Mouse (Mus musculus): ENCODE measurements around the gene Lins1. TPM values are rescaled to one million over a fixed set of nuclear protein-coding genes. Genes with fewer than 3 reads are reported as not detected.

Gene Lins1
- polyA plus RNA-seq, 1 experiment from 2014 or later = 20.6 TPM

DNA sequence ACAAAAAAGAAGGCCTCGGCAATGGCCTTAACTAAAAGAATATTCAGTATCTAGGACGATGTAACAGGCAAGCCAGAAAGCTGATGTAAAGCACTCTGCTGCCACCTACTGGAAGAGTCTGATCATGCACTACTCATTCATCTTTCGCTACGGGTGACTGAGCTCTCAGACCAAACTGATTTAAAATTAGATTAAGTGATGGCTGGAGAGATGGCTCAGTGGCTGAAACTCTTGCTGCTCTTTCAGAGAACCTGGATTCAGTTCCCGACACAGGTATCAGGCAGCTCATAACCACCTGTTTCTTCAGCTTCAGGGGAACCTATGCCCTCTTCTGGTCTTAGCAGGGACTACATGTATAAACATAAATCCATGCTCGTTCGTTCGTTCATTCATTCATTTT, 28.1 kb upstream of the Lins1 start:
- H3K4me3 ChIP-seq (ENCODE audit: low read depth, low read length) = no peak overlapping the region
- WGBS = 11% methylated on average over 8 of the region's 8 CpGs
- H3K4me2 ChIP-seq (ENCODE audit: low read length) = peak overlapping the region; percentile 29; the same call in 1 of the 2 replicates

DNA sequence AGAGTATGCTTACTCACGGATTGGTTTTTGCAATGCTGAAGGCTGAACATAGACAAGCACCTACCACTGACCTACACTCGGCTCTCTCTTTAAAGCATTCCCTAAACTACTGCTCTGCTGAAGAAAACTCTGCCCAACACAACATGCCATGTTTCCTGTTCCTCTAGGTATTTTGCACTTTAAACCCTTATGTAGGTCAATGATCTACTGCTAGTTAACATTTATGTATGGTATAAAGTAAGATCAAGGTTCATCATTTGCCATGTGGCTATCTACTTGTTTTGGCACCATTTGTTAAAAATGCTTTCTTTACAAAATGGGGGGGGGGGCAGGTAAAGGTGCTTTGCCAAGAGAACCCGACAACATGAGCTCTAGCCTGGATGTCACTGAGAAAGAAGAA, 26.1 kb upstream of the Lins1 start:
- H3K36me3 ChIP-seq (ENCODE audit: control insufficient read depth, insufficient read depth, low read length) = peaks cover 5% of the 10 kb centered on the region; the same call in 1 of the 2 replicates

More for the DNA sequence above, 28.1 kb upstream of the Lins1 start:
- no peak overlapping the region for H3K27ac ChIP-seq (ENCODE audit: low read length)
- no peak overlapping the region for H3K9ac ChIP-seq (ENCODE audit: low read depth, low read length)
- no peaks in the 10 kb centered on the region for H3K27me3 ChIP-seq (ENCODE audit: control insufficient read depth, insufficient read depth, low read depth, low read length)
- H3K9me3 ChIP-seq (replicated peaks; ENCODE audit: control insufficient read depth, low read length, poor library complexity, severe bottlenecking) = no peaks in the 10 kb centered on the region
- peak; percentile 72 for ATAC-seq
- H3K36me3 ChIP-seq (ENCODE audit: control insufficient read depth, insufficient read depth, low read length) = peaks cover 5% of the 10 kb centered on the region; the same call in 1 of the 2 replicates
- H3K4me1 ChIP-seq (ENCODE audit: control insufficient read depth, insufficient read depth, low read length) = no peaks in the 10 kb centered on the region

DNA sequence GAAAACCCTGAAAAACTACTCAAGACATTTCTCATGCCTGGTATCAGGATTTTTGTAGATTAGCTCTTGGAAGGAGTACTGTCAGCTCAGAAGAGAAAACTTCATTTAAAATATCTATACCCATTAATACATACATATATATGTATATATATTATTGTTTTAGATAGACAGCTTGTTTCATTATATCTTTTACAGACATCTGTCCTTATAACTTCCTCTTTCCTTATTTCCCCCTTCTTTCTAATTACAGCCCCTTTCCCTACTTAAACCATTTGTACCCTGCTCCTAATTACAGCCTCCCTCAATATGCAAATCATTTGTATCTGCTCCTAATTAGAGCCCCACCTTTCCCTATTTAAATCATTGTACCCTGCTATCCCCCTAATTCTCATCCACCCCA, 22.6 kb upstream of the Lins1 start:
- Histone ChIP-seq H3K4me1 (ENCODE audit: control insufficient read depth, insufficient read depth, low read length) (no peaks in the 10 kb centered on the region), H3K36me3 (ENCODE audit: control insufficient read depth, insufficient read depth, low read length) (peaks cover 19% of the 10 kb centered on the region), H3K27me3 (ENCODE audit: control insufficient read depth, insufficient read depth, low read depth, low read length) (no peaks in the 10 kb centered on the region), H3K9me3 (replicated peaks; ENCODE audit: control insufficient read depth, low read length, poor library complexity, severe bottlenecking) (peaks cover 4% of the 10 kb centered on the region; the same call in 1 of the 2 replicates), H3K9ac (ENCODE audit: low read depth, low read length) (no peak overlapping the region), H3K4me3 (ENCODE audit: low read depth, low read length) (no peak overlapping the region), H3K4me2 (ENCODE audit: low read length) (no peak overlapping the region), H3K27ac (ENCODE audit: low read length) (no peak overlapping the region)
- no peak for ATAC-seq

More for the DNA sequence above, 26.1 kb upstream of the Lins1 start:
- WGBS = 93% methylated on average over 3 of the region's 3 CpGs
- no peak overlapping the region for H3K4me2 ChIP-seq (ENCODE audit: low read length)
- H3K9ac ChIP-seq (ENCODE audit: low read depth, low read length) = no peak overlapping the region
- H3K27ac ChIP-seq (ENCODE audit: low read length) = no peak overlapping the region
- ATAC-seq = no peak
- no peaks in the 10 kb centered on the region for H3K27me3 ChIP-seq (ENCODE audit: control insufficient read depth, insufficient read depth, low read depth, low read length)
- no peak overlapping the region for H3K4me3 ChIP-seq (ENCODE audit: low read depth, low read length)
- H3K9me3 ChIP-seq (replicated peaks; ENCODE audit: control insufficient read depth, low read length, poor library complexity, severe bottlenecking) = peaks cover 3% of the 10 kb centered on the region; the same call in 1 of the 2 replicates
- H3K4me1 ChIP-seq (ENCODE audit: control insufficient read depth, insufficient read depth, low read length) = no peaks in the 10 kb centered on the region

DNA sequence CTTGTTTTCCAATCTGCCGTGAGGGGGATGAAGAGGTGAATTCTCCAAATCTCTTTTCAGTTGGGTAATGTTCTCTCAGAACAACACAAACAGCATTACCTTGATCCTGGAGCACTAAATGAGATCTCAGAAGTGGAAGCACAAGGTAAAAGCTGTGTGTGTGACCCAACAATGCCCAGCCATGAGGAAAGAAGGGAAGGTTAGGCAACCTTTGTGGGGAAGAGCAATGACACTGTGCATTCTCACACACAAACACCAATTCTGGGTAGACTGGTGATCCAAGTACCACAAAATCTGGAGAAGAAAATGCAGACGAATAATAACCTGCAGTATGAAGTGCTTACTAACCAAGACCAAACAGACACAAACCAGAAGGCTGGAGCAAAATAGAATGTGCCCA, 13.9 kb upstream of the Lins1 start:
- Histone ChIP-seq H3K9me3 (replicated peaks; ENCODE audit: control insufficient read depth, low read length, poor library complexity, severe bottlenecking) (no peaks in the 10 kb centered on the region), H3K36me3 (ENCODE audit: control insufficient read depth, insufficient read depth, low read length) (peaks cover 50% of the 10 kb centered on the region), H3K27ac (ENCODE audit: low read length) (no peak overlapping the region), H3K4me2 (ENCODE audit: low read length) (no peak overlapping the region), H3K4me3 (ENCODE audit: low read depth, low read length) (no peak overlapping the region), H3K27me3 (ENCODE audit: control insufficient read depth, insufficient read depth, low read depth, low read length) (no peaks in the 10 kb centered on the region), H3K9ac (ENCODE audit: low read depth, low read length) (no peak overlapping the region), H3K4me1 (ENCODE audit: control insufficient read depth, insufficient read depth, low read length) (no peaks in the 10 kb centered on the region)
- WGBS = 98% methylated on average over 2 of the region's 2 CpGs
- ATAC-seq = no peak

DNA sequence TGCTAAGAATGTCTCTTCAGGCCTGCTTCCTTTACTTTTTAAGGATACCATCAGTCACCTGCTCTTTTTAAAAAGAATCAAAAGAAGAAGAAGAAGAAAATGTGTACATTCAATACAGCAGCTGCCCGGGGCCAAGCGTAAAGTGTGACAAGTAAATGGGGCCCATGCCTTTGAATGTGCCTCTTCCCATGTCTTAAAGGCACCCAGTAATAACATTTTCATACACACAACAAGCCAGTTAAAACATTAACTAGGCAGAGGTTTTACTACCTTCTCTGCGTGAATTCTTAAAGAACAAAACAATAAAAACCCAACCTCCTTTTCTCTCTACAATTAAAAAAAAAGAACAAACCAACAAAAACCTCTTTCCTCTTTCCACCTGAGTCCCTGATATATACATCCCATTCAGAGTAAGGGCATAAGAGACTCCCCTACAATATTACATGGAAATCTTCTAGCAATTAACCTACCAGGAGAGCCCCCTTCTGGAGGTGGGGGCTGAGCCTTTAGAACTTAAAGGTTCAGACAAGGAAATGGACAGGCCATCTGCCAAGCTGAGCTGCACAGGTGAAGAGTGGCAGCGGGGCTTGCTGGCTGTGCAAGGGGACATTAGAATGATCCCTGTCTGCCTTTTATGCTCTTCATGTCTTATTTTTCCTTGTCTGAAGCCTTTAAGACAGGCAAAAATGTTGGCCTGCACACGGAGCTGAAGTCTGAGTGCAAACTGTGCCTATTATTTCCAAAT, 7.4 kb upstream of the Lins1 start:
- 96% methylated on average over 5 of the region's 5 CpGs for WGBS

DNA sequence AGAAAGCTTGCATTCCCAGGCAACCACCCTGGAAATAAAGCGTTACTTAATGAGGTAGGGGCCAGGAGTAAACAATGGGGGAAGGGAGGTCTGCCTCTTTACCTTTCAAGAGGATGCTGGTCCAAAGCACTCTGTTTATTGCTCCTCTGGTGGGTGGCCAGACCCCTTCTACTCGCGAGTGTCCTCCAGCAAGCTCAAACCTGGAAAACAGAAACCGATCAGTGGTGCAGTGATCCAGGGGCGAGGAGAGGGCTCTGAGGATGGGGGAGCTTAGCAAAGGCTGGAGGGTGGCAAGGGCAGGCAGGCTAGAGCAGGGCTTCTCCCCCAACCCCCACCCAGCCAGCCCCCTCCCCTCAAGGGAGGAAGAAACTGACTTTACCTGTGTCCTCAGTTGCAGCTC, 968 bp upstream of the Lins1 start:
- Histone ChIP-seq H3K36me3 (ENCODE audit: control insufficient read depth, insufficient read depth, low read length) (no peaks in the 10 kb centered on the region), H3K4me2 (ENCODE audit: low read length) (peak overlapping the region; percentile 98), H3K9me3 (replicated peaks; ENCODE audit: control insufficient read depth, low read length, poor library complexity, severe bottlenecking) (no peaks in the 10 kb centered on the region), H3K9ac (ENCODE audit: low read depth, low read length) (peak overlapping the region; percentile 74), H3K4me1 (ENCODE audit: control insufficient read depth, insufficient read depth, low read length) (peaks cover 19% of the 10 kb centered on the region), H3K27me3 (ENCODE audit: control insufficient read depth, insufficient read depth, low read depth, low read length) (no peaks in the 10 kb centered on the region), H3K27ac (ENCODE audit: low read length) (no peak overlapping the region; the same call in 1 of the 2 replicates), H3K4me3 (ENCODE audit: low read depth, low read length) (peak overlapping the region; percentile 57)
- no peak; the same call in 1 of the 2 replicates for ATAC-seq
- 0% methylated on average over 5 of the region's 5 CpGs for WGBS

More for the DNA sequence above, 7.4 kb upstream of the Lins1 start:
- Histone ChIP-seq H3K27me3 (ENCODE audit: control insufficient read depth, insufficient read depth, low read depth, low read length) (no peaks in the 10 kb centered on the region), H3K27ac (ENCODE audit: low read length) (no peak overlapping the region), H3K9ac (ENCODE audit: low read depth, low read length) (no peak overlapping the region), H3K4me2 (ENCODE audit: low read length) (no peak overlapping the region), H3K4me1 (ENCODE audit: control insufficient read depth, insufficient read depth, low read length) (no peaks in the 10 kb centered on the region), H3K4me3 (ENCODE audit: low read depth, low read length) (no peak overlapping the region), H3K9me3 (replicated peaks; ENCODE audit: control insufficient read depth, low read length, poor library complexity, severe bottlenecking) (no peaks in the 10 kb centered on the region), H3K36me3 (ENCODE audit: control insufficient read depth, insufficient read depth, low read length) (peaks cover 15% of the 10 kb centered on the region; the same call in 1 of the 2 replicates)
- no peak for ATAC-seq

DNA sequence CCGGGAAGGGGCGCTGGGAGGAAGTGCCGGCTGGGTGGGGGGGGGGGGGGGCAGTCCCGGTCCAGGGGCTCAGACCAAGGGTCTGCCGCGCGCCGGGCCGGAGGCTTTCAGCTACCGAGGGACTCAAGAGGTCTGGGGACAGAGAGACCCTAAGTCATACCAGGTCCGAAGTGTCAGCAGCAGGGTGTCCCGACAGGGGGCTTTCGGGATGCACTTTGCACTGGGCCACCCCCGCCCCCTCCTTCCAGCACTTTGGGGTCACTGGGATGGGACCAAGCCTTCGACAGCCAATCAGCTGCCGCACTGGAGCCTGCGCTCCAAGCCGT, 432 bp upstream of the Lins1 start, which contains the start of gene Asb7:
Asb7 (minus strand) TSS at position 303 of the 326 bp plus-strand sequence.
- Histone ChIP-seq H3K4me1 (ENCODE audit: control insufficient read depth, insufficient read depth, low read length) (peaks cover 19% of the 10 kb centered on the region), H3K9me3 (replicated peaks; ENCODE audit: control insufficient read depth, low read length, poor library complexity, severe bottlenecking) (no peaks in the 10 kb centered on the region), H3K27me3 (ENCODE audit: control insufficient read depth, insufficient read depth, low read depth, low read length) (no peaks in the 10 kb centered on the region), H3K27ac (ENCODE audit: low read length) (peak within 1 kb of the TSS; percentile 97), H3K4me2 (ENCODE audit: low read length) (peak within 1 kb of the TSS; percentile 98), H3K9ac (ENCODE audit: low read depth, low read length) (peak within 1 kb of the TSS; percentile 92), H3K4me3 (ENCODE audit: low read depth, low read length) (peak within 1 kb of the TSS; percentile 79), H3K36me3 (ENCODE audit: control insufficient read depth, insufficient read depth, low read length) (no peaks in the 10 kb centered on the region)
- 0% methylated on average over 10 of the region's 18 CpGs for WGBS
- ATAC-seq = no peak

DNA sequence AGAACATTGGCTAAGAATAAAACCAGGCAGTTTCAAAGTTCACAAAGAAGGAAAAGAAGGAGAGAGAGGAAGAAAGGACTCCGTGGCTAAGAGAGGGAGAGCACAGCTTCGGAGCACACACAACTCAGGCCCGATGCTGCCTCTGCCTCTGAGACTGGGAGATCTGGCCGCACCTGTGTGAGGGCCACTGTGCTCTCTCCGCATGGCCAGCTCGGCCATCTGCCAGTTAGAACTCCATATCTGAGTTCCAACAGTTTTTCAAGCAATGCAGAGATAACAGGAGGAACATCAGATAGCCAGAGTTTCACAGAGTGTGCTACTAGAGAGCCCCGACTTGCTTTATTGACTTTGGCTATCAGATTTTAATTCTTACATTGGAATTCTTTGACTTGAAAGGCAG, 4.8 kb downstream of the Lins1 start:
- H3K4me1 ChIP-seq (ENCODE audit: control insufficient read depth, insufficient read depth, low read length) = peaks cover 9% of the 10 kb centered on the region
- H3K36me3 ChIP-seq (ENCODE audit: control insufficient read depth, insufficient read depth, low read length) = 0 out of 2 replicates have a peak, but pooled peaks cover 6% of the 10 kb centered on the region
- no peak overlapping the region for H3K4me2 ChIP-seq (ENCODE audit: low read length)
- no peak overlapping the region for H3K27ac ChIP-seq (ENCODE audit: low read length)
- no peak overlapping the region for H3K4me3 ChIP-seq (ENCODE audit: low read depth, low read length)
- ATAC-seq = no peak
- no peaks in the 10 kb centered on the region for H3K9me3 ChIP-seq (replicated peaks; ENCODE audit: control insufficient read depth, low read length, poor library complexity, severe bottlenecking)
- no peak overlapping the region for H3K9ac ChIP-seq (ENCODE audit: low read depth, low read length)
- 75% methylated on average over 7 of the region's 7 CpGs for WGBS
- H3K27me3 ChIP-seq (ENCODE audit: control insufficient read depth, insufficient read depth, low read depth, low read length) = no peaks in the 10 kb centered on the region

DNA sequence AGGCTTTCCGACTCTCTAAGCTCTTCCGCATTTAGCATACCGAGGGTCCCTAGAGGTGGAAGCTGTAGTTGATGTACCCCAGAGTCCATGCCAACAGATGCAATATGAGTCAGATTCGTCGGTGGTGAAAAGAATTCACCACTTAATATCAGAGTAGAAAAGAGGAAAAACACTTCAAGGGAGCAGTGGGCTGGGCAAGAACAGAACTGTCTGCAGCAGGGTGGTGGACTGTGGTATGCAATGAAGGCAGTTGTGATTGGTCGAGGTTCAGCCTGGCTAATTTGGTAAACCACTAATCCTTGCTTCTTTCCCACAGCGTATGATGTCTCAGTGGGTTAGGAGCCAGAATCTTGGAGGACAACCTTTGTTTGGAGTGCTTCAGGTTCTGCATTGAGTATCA, 13.0 kb downstream of the Lins1 start:
- Histone ChIP-seq H3K4me1 (ENCODE audit: control insufficient read depth, insufficient read depth, low read length) (no peaks in the 10 kb centered on the region), H3K36me3 (ENCODE audit: control insufficient read depth, insufficient read depth, low read length) (0 out of 2 replicates have a peak, but pooled peaks cover 4% of the 10 kb centered on the region), H3K4me2 (ENCODE audit: low read length) (no peak overlapping the region), H3K9me3 (replicated peaks; ENCODE audit: control insufficient read depth, low read length, poor library complexity, severe bottlenecking) (no peaks in the 10 kb centered on the region; the same call in 1 of the 2 replicates), H3K27me3 (ENCODE audit: control insufficient read depth, insufficient read depth, low read depth, low read length) (no peaks in the 10 kb centered on the region), H3K9ac (ENCODE audit: low read depth, low read length) (no peak overlapping the region), H3K27ac (ENCODE audit: low read length) (no peak overlapping the region), H3K4me3 (ENCODE audit: low read depth, low read length) (no peak overlapping the region)
- no peak for ATAC-seq
- WGBS = 94% methylated on average over 7 of the region's 7 CpGs

Data from midbrain, embryonic 16.5 days (tissue).